Mouse (Mus musculus): ENCODE results near the gene Nell2. TPM values are rescaled to one million over a fixed set of nuclear protein-coding genes. Genes with fewer than 3 reads are reported as not detected.
"Not testable (repeated sequence)": the region's sequence is repeated elsewhere in the genome, so short reads cannot be mapped to it uniquely, and the experiment has no call there.

The Nell2 gene
- polyA plus RNA-seq, 1 experiment from 2014 or later = 1.3 TPM

GRCm38 (mm10) chr15:95536724-95537123 lies 8.4 kb upstream of the Nell2 start:
- Histone ChIP-seq H3K36me3 (ENCODE audit: insufficient read depth) (no peaks in the 10 kb centered on the region), H3K27me3 (ENCODE audit: insufficient read depth, low read length) (no peaks in the 10 kb centered on the region), H3K9me3 (ENCODE audit: low read depth, low read length) (no peaks in the 10 kb centered on the region), H3K4me2 (no peak overlapping the region), H3K4me1 (ENCODE audit: insufficient read depth) (no peaks in the 10 kb centered on the region), H3K9ac (no peak overlapping the region), H3K4me3 (ENCODE audit: low read depth, low read length) (no peak overlapping the region), H3K27ac (ENCODE audit: low read depth) (no peak overlapping the region)
- TF ChIP-seq CTCF (IDR thresholded peaks at IDR 0.05; ENCODE audit: low read depth) = no peak
- ATAC-seq (ENCODE audit: insufficient read depth) = peak; percentile 52; the same call in 1 of the 2 replicates
- peak; percentile 40 for DNase-seq
- WGBS = 61% methylated on average over 4 of the region's 4 CpGs

- ATAC-seq (ENCODE audit: insufficient read depth) = no peak
- H3K4me2 ChIP-seq = no peak overlapping the region
- no peak overlapping the region for H3K4me3 ChIP-seq (ENCODE audit: low read depth, low read length)
- H3K9me3 ChIP-seq (ENCODE audit: low read depth, low read length) = no peaks in the 10 kb centered on the region
- H3K27me3 ChIP-seq (ENCODE audit: insufficient read depth, low read length) = no peaks in the 10 kb centered on the region
- peak; percentile 4 for DNase-seq
- TF ChIP-seq CTCF (IDR thresholded peaks at IDR 0.05; ENCODE audit: low read depth) = no peak
- no peaks in the 10 kb centered on the region for H3K4me1 ChIP-seq (ENCODE audit: insufficient read depth)
- 74% methylated on average over 4 of the region's 4 CpGs for WGBS
- no peak overlapping the region for H3K27ac ChIP-seq (ENCODE audit: low read depth)
- no peaks in the 10 kb centered on the region for H3K36me3 ChIP-seq (ENCODE audit: insufficient read depth)
- H3K9ac ChIP-seq = no peak overlapping the region
Measured at GRCm38 (mm10) chr15:95536230-95536629, 7.9 kb upstream of the Nell2 start.

GRCm38 (mm10) chr15:95534644-95535043 lies 6.3 kb upstream of the Nell2 start:
- 0 out of 2 replicates have a peak, but pooled peaks cover 6% of the 10 kb centered on the region for H3K27me3 ChIP-seq (ENCODE audit: insufficient read depth, low read length)
- DNase-seq (no peak), ATAC-seq (ENCODE audit: insufficient read depth) (no peak)
- no peak overlapping the region for H3K9ac ChIP-seq
- no peak overlapping the region for H3K4me2 ChIP-seq
- no peak for TF ChIP-seq CTCF (IDR thresholded peaks at IDR 0.05; ENCODE audit: low read depth)
- no peaks in the 10 kb centered on the region for H3K9me3 ChIP-seq (ENCODE audit: low read depth, low read length)
- H3K4me1 ChIP-seq (ENCODE audit: insufficient read depth) = no peaks in the 10 kb centered on the region
- 76% methylated on average over 6 of the region's 6 CpGs for WGBS
- H3K27ac ChIP-seq (ENCODE audit: low read depth) = no peak overlapping the region
- no peak overlapping the region for H3K4me3 ChIP-seq (ENCODE audit: low read depth, low read length)
- H3K36me3 ChIP-seq (ENCODE audit: insufficient read depth) = no peaks in the 10 kb centered on the region

- Histone ChIP-seq H3K4me2 (peak overlapping the region; percentile 88), H3K4me1 (ENCODE audit: insufficient read depth) (no peaks in the 10 kb centered on the region), H3K4me3 (ENCODE audit: low read depth, low read length) (peak overlapping the region; percentile 48), H3K9me3 (ENCODE audit: low read depth, low read length) (no peaks in the 10 kb centered on the region), H3K36me3 (ENCODE audit: insufficient read depth) (no peaks in the 10 kb centered on the region), H3K27ac (ENCODE audit: low read depth) (no peak overlapping the region), H3K9ac (no peak overlapping the region; the same call in 1 of the 2 replicates), H3K27me3 (ENCODE audit: insufficient read depth, low read length) (peaks cover 48% of the 10 kb centered on the region)
- no peak for TF ChIP-seq CTCF (IDR thresholded peaks at IDR 0.05; ENCODE audit: low read depth)
- no peak for DNase-seq
- ATAC-seq (ENCODE audit: insufficient read depth) = peak; percentile 28; the same call in 1 of the 2 replicates
- under 1% methylated on average over 28 of the region's 28 CpGs for WGBS
Measured at GRCm38 (mm10) chr15:95527461-95527947, 855 bp downstream of the Nell2 start.

- Histone ChIP-seq H3K4me2 (peak overlapping the region; percentile 88; the same call in 1 of the 2 replicates), H3K9ac (no peak overlapping the region), H3K9me3 (ENCODE audit: low read depth, low read length) (no peaks in the 10 kb centered on the region), H3K36me3 (ENCODE audit: insufficient read depth) (no peaks in the 10 kb centered on the region), H3K27ac (ENCODE audit: low read depth) (no peak overlapping the region), H3K4me3 (ENCODE audit: low read depth, low read length) (peak overlapping the region; percentile 48; the same call in 1 of the 2 replicates), H3K27me3 (ENCODE audit: insufficient read depth, low read length) (peaks cover 48% of the 10 kb centered on the region), H3K4me1 (ENCODE audit: insufficient read depth) (no peaks in the 10 kb centered on the region)
- no peak for TF ChIP-seq CTCF (IDR thresholded peaks at IDR 0.05; ENCODE audit: low read depth)
- ATAC-seq (ENCODE audit: insufficient read depth) (no peak), DNase-seq (no peak)
- 4% methylated on average over 27 of the region's 27 CpGs for WGBS
Measured at GRCm38 (mm10) chr15:95526626-95527411, 1.5 kb downstream of the Nell2 start.

- Histone ChIP-seq H3K4me1 (ENCODE audit: insufficient read depth) (no peaks in the 10 kb centered on the region), H3K27me3 (ENCODE audit: insufficient read depth, low read length) (peaks cover 48% of the 10 kb centered on the region), H3K4me2 (no peak overlapping the region), H3K4me3 (ENCODE audit: low read depth, low read length) (no peak overlapping the region), H3K36me3 (ENCODE audit: insufficient read depth) (no peaks in the 10 kb centered on the region), H3K9ac (no peak overlapping the region), H3K9me3 (ENCODE audit: low read depth, low read length) (no peaks in the 10 kb centered on the region), H3K27ac (ENCODE audit: low read depth) (no peak overlapping the region)
- WGBS = 11% methylated on average over 5 of the region's 5 CpGs
- TF ChIP-seq CTCF (IDR thresholded peaks at IDR 0.05; ENCODE audit: low read depth) = peak; percentile 54
- DNase-seq = peak; percentile 64
- no peak for ATAC-seq (ENCODE audit: insufficient read depth)
Measured at GRCm38 (mm10) chr15:95525997-95526396, 2.4 kb downstream of the Nell2 start.

- Histone ChIP-seq H3K27me3 (ENCODE audit: insufficient read depth, low read length) (peaks cover under 1% of the 10 kb centered on the region; the same call in 1 of the 2 replicates), H3K4me3 (ENCODE audit: low read depth, low read length) (no peak overlapping the region), H3K9me3 (ENCODE audit: low read depth, low read length) (no peaks in the 10 kb centered on the region), H3K9ac (no peak overlapping the region), H3K4me2 (no peak overlapping the region), H3K27ac (ENCODE audit: low read depth) (no peak overlapping the region), H3K36me3 (ENCODE audit: insufficient read depth) (no peaks in the 10 kb centered on the region), H3K4me1 (ENCODE audit: insufficient read depth) (no peaks in the 10 kb centered on the region)
- 63% methylated on average over 3 of the region's 3 CpGs for WGBS
- ATAC-seq (ENCODE audit: insufficient read depth) = no peak
- TF ChIP-seq CTCF (IDR thresholded peaks at IDR 0.05; ENCODE audit: low read depth) = no peak
- DNase-seq = no peak
Measured at GRCm38 (mm10) chr15:95518204-95518603, 10.2 kb downstream of the Nell2 start.

- not testable (repeated sequence) for H3K27ac ChIP-seq (ENCODE audit: low read depth)
Measured at GRCm38 (mm10) chr15:95513306-95513705, 15.1 kb downstream of the Nell2 start.

More at GRCm38 (mm10) chr15:95513306-95513705, 15.1 kb downstream of the Nell2 start:
- not testable (repeated sequence) for H3K9me3 ChIP-seq (ENCODE audit: low read depth, low read length); H3K9ac ChIP-seq; H3K36me3 ChIP-seq (ENCODE audit: insufficient read depth); H3K4me3 ChIP-seq (ENCODE audit: low read depth, low read length); H3K4me2 ChIP-seq; ATAC-seq (ENCODE audit: insufficient read depth); H3K4me1 ChIP-seq (ENCODE audit: insufficient read depth); H3K27me3 ChIP-seq (ENCODE audit: insufficient read depth, low read length); DNase-seq
- WGBS = 77% methylated on average over 2 of the region's 2 CpGs
